Comparison of ENCODE assay signal across 23 mouse cellular contexts in the genomic region with DNA sequence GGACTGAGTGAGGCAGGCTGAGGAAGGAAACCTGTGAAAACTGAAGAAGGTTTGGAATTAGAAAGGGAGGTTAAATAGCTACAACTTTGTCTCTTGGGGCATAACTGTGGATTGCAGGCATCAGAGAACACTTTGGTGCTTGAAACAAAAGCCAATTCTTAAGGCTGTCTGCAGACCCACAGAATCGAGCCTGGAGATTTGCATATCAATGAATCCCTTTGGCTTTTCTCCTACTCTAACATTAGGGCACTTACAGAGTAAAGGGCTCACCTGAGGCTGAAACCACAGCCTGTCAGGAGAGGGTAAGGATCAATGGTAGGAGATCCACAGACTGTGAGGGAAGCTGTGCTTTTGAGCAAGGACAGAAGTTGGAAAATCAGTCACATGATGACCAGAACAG. TPM values are rescaled to one million over a fixed set of nuclear protein-coding genes. Genes with fewer than 3 reads are reported as not detected.
"Had no signal": no experiment of that assay in that cellular context is flagged by ENCODE, and none has a peak within 500 bp of the region (broad histone marks: within the 10 kb centered on the region; RNA-seq: fewer than 3 reads in every experiment).

No protein-coding gene starts in this region.

- H3K27ac ChIP-seq: midbrain, embryonic 12.5 days; neural tube, embryonic 12.5 days had no signal

- DNase-seq: lung, adult 18-20 months; lung, embryonic 14.5 days; lung, postnatal 10 days; lung, postnatal 4 days; midbrain, embryonic 14.5 days; retina, postnatal 1 day; right cerebral cortex, adult 18-20 months; right cerebral cortex, postnatal 25 days; spleen, adult 18-20 months; thymus, adult 18-20 months; thymus, postnatal 14 days; thymus, postnatal 36 days had no signal

- H3K36me3 ChIP-seq: midbrain, embryonic 12.5 days; neural tube, embryonic 12.5 days had no signal

- H3K4me2 ChIP-seq: lung, embryonic 14.5 days; midbrain, embryonic 12.5 days; neural tube, embryonic 12.5 days had no signal

- H3K9ac ChIP-seq: lung, embryonic 14.5 days; midbrain, embryonic 12.5 days; neural tube, embryonic 12.5 days had no signal

- H3K4me3 ChIP-seq: midbrain, embryonic 12.5 days; neural tube, embryonic 12.5 days had no signal

- H3K4me1 ChIP-seq: neural tube, embryonic 12.5 days had no signal

- H3K9me3 ChIP-seq: midbrain, embryonic 12.5 days; neural tube, embryonic 12.5 days had no signal

- H3K27me3 ChIP-seq: midbrain, embryonic 12.5 days; neural tube, embryonic 12.5 days had no signal

RNA-seq across cellular contexts. Expression of gene Oxgr1, which starts 8.8 kb away (rescaled TPM):
- total RNA-seq: megakaryocyte, adult 5-6 weeks; monocyte, adult 5-6 weeks; neutrophil, adult 5-6 weeks had no signal
- polyA plus RNA-seq: liver, embryonic 16.5 days; midbrain, embryonic 12.5 days; midbrain, embryonic 14.5 days; neural tube, embryonic 12.5 days; neural tube, embryonic 14.5 days; small intestine, adult 2 months; stomach, embryonic 14.5 days; stomach, embryonic 16.5 days; thymus, postnatal 0 days had no signal
